Mouse (Mus musculus) neural tube, embryonic 11.5 days (tissue): ENCODE measurements at regions not wholly inside any gene's neighbourhood (a gene's known extent, or its start where the extent isn't known, plus 50 kb on each side); places are given as distances from the start of the nearest gene placed in this dataset.
A peak's percentile ranks its signal among the peaks of the same experiment; 100 is the strongest.

ENCODE experiments used
- ATAC-seq: fragments of 200-750 bp; cut with Nextera tagmentation; 2 replicates; pipeline ENCODE4 v1.8.0; 2017; ENCODE audit warnings: moderate number of reproducible peaks, mild to moderate bottlenecking, moderate TSS enrichment, moderate library complexity; ENCODE audit not compliant: insufficient read depth, low FRiP score, low TSS enrichment
- DNase-seq: peaks from one replicate; pipeline ENCODE4 v3.0.0-alpha.2; 2015; ENCODE audit warnings: low spot score
- H3K27ac ChIP-seq: fragments of 300-500 bp; sonication (generic); 2 replicates; pipeline ENCODE4 v1.5.1; 2014; ENCODE audit warnings: low read depth, mild to moderate bottlenecking, low read length
- H3K27me3 ChIP-seq: fragments of 300-500 bp; sonication (generic); 2 replicates; pipeline ENCODE4 v1.6.1; 2014; ENCODE audit warnings: mild to moderate bottlenecking, low read length, mixed read lengths; ENCODE audit not compliant: control insufficient read depth, insufficient read depth
- H3K36me3 ChIP-seq: fragments of 300-500 bp; sonication (generic); 2 replicates; pipeline ENCODE4 v1.6.1; 2014; ENCODE audit warnings: mild to moderate bottlenecking, low read length, moderate library complexity, mixed read lengths; ENCODE audit not compliant: control insufficient read depth, insufficient read depth
- H3K4me1 ChIP-seq: fragments of 300-500 bp; sonication (generic); 2 replicates; pipeline ENCODE4 v1.6.1; 2014; ENCODE audit warnings: low read length, mixed read lengths; ENCODE audit not compliant: control insufficient read depth, insufficient read depth
- H3K4me2 ChIP-seq: fragments of 300-500 bp; sonication (generic); 2 replicates; pipeline ENCODE4 v1.6.1; 2014; ENCODE audit warnings: low read depth, mild to moderate bottlenecking, moderate library complexity
- H3K4me3 ChIP-seq: fragments of 300-500 bp; sonication (generic); 2 replicates; pipeline ENCODE4 v1.5.1; 2014; ENCODE audit warnings: low read depth, low read length
- H3K9ac ChIP-seq: fragments of 300-500 bp; sonication (generic); 2 replicates; pipeline ENCODE4 v1.6.1; 2014; ENCODE audit warnings: mild to moderate bottlenecking, low read length
- H3K9me3 ChIP-seq: fragments of 300-500 bp; sonication (generic); 2 replicates; pipeline ENCODE4 v1.6.1; 2016; ENCODE audit warnings: low read length; ENCODE audit not compliant: control insufficient read depth
- WGBS: fragments of 180-500 bp; shearing (Covaris S2); extraction: QIAGEN DNeasy Blood & Tissue Kit; methylation state at CpG from one replicate; pipeline ENCODE4 v1.1.7; 2014; 5-methylcytosine and 5-hydroxymethylcytosine counted together

- Histone ChIP-seq H3K27me3 (0 out of 2 replicates have a peak, but pooled peaks cover 4% of the 10 kb centered on the region), H3K4me1 (no peaks in the 10 kb centered on the region), H3K4me3 (no peak overlapping the region), H3K4me2 (no peak overlapping the region), H3K27ac (no peak overlapping the region), H3K9ac (no peak overlapping the region), H3K36me3 (no peaks in the 10 kb centered on the region), H3K9me3 (no peaks in the 10 kb centered on the region)
- DNase-seq (no peak), ATAC-seq (no peak)
- WGBS = 80% methylated on average over 5 of the region's 5 CpGs
Measured at GRCm38 (mm10) chrX:103904038-103904696, 76.9 kb downstream of the Rlim start.

- Histone ChIP-seq H3K27ac (no peak overlapping the region), H3K4me2 (peak overlapping the region; percentile 37), H3K4me3 (no peak overlapping the region), H3K9ac (no peak overlapping the region), H3K27me3 (peaks cover 27% of the 10 kb centered on the region), H3K4me1 (no peaks in the 10 kb centered on the region), H3K9me3 (no peaks in the 10 kb centered on the region), H3K36me3 (no peaks in the 10 kb centered on the region)
- DNase-seq = peak; percentile 9
- 36% methylated on average over 22 of the region's 24 CpGs for WGBS
- ATAC-seq = no peak
Measured at GRCm38 (mm10) chrX:103879329-103879935, 57.6 kb upstream of the Slc16a2 start.
